Mouse (Mus musculus) testis, postnatal 10 days (tissue): ENCODE data around the gene Lat2.

Experiments
- DNase-seq: peaks from one replicate; pipeline ENCODE4 v3.0.0; 2021; ENCODE audit warnings: low spot score

Lat2 gene

GRCm38 (mm10) chr5:134571730-134572507 is 42.9 kb downstream of the Lat2 start:
- no peak for DNase-seq

GRCm38 (mm10) chr5:134568964-134569491 is 45.8 kb downstream of the Lat2 start:
- no peak for DNase-seq

- no peak for DNase-seq
Measured at GRCm38 (mm10) chr5:134568030-134568429, 46.8 kb downstream of the Lat2 start.

GRCm38 (mm10) chr5:134567445-134567844 is 47.4 kb downstream of the Lat2 start:
- DNase-seq: no peak

- DNase-seq: no peak
Measured at GRCm38 (mm10) chr5:134565696-134566095, 49.1 kb downstream of the Lat2 start.

- no peak for DNase-seq
Measured at GRCm38 (mm10) chr5:134564272-134564671, 50.6 kb downstream of the Lat2 start.

GRCm38 (mm10) chr5:134560450-134561171 is 54.2 kb downstream of the Lat2 start:
- DNase-seq: no peak

- no peak for DNase-seq
Measured at GRCm38 (mm10) chr5:134560071-134560449, 54.8 kb downstream of the Lat2 start, which contains the start of gene Syna. Gene Syna, minus strand, starts transcription at chr5:134560171.

- peak; percentile 77 for DNase-seq
Measured at GRCm38 (mm10) chr5:134555463-134556164, 59.2 kb downstream of the Lat2 start.

GRCm38 (mm10) chr5:134553951-134554546 is 60.8 kb downstream of the Lat2 start:
- no peak for DNase-seq

- peak; percentile 99 for DNase-seq
Measured at GRCm38 (mm10) chr5:134552110-134552972, 62.5 kb downstream of the Lat2 start, which contains the start of gene Clip2. Gene Clip2, minus strand, starts transcription at chr5:134552434.

GRCm38 (mm10) chr5:134551233-134552109 is 63.4 kb downstream of the Lat2 start:
- DNase-seq: peak; percentile 59

GRCm38 (mm10) chr5:134550836-134551232 is 64.0 kb downstream of the Lat2 start:
- DNase-seq: no peak
